Mouse (Mus musculus) MEL (cell line): ENCODE results near the gene Carm1.

Experiments used
- CTCF ChIP-seq, 3 experiments: IDR thresholded peaks in 2 of 3; conservative IDR thresholded peaks in 1 of 3; 2 replicates each; pipeline ENCODE4 v1.5.1; 2011 to 2012; ENCODE audit warnings: low read length in 3 of 3, low read depth in 2 of 3, mild to moderate bottlenecking in 2 of 3, improper control_type of control experiment in 1 of 3, inconsistent platforms in 1 of 3, mixed read lengths in 1 of 3, moderate library complexity in 1 of 3; ENCODE audit not compliant: control insufficient read depth in 1 of 3, insufficient read depth in 1 of 3, poor library complexity in 1 of 3, severe bottlenecking in 1 of 3
- GATA1 ChIP-seq: IDR thresholded peaks from 2 replicates; pipeline ENCODE4 v1.6.1; 2011; ENCODE audit warnings: low read depth, low read length, improper control_type of control experiment
- HCFC1 ChIP-seq: IDR thresholded peaks from 2 replicates; pipeline ENCODE4 v1.6.1; 2012; ENCODE audit warnings: low read depth, mild to moderate bottlenecking, inconsistent platforms, low read length, improper control_type of control experiment, moderate library complexity
- KAT2A ChIP-seq: conservative IDR thresholded peaks from 2 replicates; pipeline ENCODE4 v1.6.1; 2012; ENCODE audit warnings: low read depth, low read length, improper control_type of control experiment, inconsistent platforms
- MAFK ChIP-seq: IDR thresholded peaks from 2 replicates; pipeline ENCODE4 v1.6.1; 2011; ENCODE audit warnings: low read depth, mild to moderate bottlenecking, low read length, improper control_type of control experiment, borderline replicate concordance
- POLR2A ChIP-seq, 2 experiments: IDR thresholded peaks; 2 replicates each; pipeline ENCODE4 v1.6.1; 2011 to 2012; ENCODE audit warnings: low read length in 2 of 2, mild to moderate bottlenecking in 2 of 2, control low read depth in 1 of 2, improper control_type of control experiment in 1 of 2, low read depth in 1 of 2, moderate library complexity in 1 of 2; ENCODE audit not compliant: control insufficient read depth in 1 of 2, insufficient read depth in 1 of 2, poor library complexity in 1 of 2
- POLR2AphosphoS2 ChIP-seq: IDR thresholded peaks from 2 replicates; pipeline ENCODE4 v1.6.1; 2011; ENCODE audit warnings: low read length, improper control_type of control experiment
- TBP ChIP-seq: IDR thresholded peaks from 2 replicates; pipeline ENCODE4 v1.8.0; 2011; ENCODE audit warnings: low read depth, low read length, improper control_type of control experiment
- ZKSCAN1 ChIP-seq: IDR thresholded peaks from 2 replicates; pipeline ENCODE4 v1.6.1; 2012; ENCODE audit warnings: low read depth, mild to moderate bottlenecking, inconsistent platforms, low read length, improper control_type of control experiment, moderate library complexity
- ZMIZ1 ChIP-seq: IDR thresholded peaks from 2 replicates; pipeline ENCODE4 v1.6.1; 2012; ENCODE audit warnings: low read depth, mild to moderate bottlenecking, inconsistent platforms, low read length, improper control_type of control experiment, moderate library complexity
- ZNF384 ChIP-seq: IDR thresholded peaks from 2 replicates; pipeline ENCODE4 v1.6.1; 2012; ENCODE audit warnings: low read depth, mild to moderate bottlenecking, inconsistent platforms, low read length, improper control_type of control experiment

- TF ChIP-seq ZNF384 (no peak), ZKSCAN1 (no peak), ZMIZ1 (no peak), MAFK (no peak), POLR2A (IDR thresholded peaks at IDR 0.05; ENCODE audit: control insufficient read depth in 1 of 2, insufficient read depth in 1 of 2, low read depth in 1 of 2, low read length in 2 of 2, poor library complexity in 1 of 2) (no peak), CTCF (IDR thresholded peaks at IDR 0.05 in 2 of 3, conservative IDR thresholded peaks at IDR 0.05 in 1 of 3; ENCODE audit: control insufficient read depth in 1 of 3, insufficient read depth in 1 of 3, low read depth in 2 of 3, low read length in 3 of 3, poor library complexity in 1 of 3, severe bottlenecking in 1 of 3) (no peak), HCFC1 (no peak), POLR2AphosphoS2 (no peak), TBP (no peak), KAT2A (no peak), GATA1 (no peak)
Observed at GRCm38 (mm10) chr9:21591831-21592702, 45.4 kb downstream of the Carm1 start.
